Mouse (Mus musculus) right cerebral cortex, postnatal 36 days (tissue): ENCODE data around the gene Myl3.
A peak's percentile ranks its signal among the peaks of the same experiment; 100 is the strongest.

Experiments
- DNase-seq, 2 experiments: peaks; one replicate each; pipeline ENCODE4 v3.0.0; 2022; ENCODE audit warnings: low spot score in 2 of 2, mixed read lengths in 1 of 2

Gene Myl3

GRCm38 (mm10) chr9:110729841-110730240 lies 11.8 kb upstream of the Myl3 start:
- DNase-seq = no peak

- no peak for DNase-seq
Observed at GRCm38 (mm10) chr9:110731859-110732258, 9.8 kb upstream of the Myl3 start.

DNA sequence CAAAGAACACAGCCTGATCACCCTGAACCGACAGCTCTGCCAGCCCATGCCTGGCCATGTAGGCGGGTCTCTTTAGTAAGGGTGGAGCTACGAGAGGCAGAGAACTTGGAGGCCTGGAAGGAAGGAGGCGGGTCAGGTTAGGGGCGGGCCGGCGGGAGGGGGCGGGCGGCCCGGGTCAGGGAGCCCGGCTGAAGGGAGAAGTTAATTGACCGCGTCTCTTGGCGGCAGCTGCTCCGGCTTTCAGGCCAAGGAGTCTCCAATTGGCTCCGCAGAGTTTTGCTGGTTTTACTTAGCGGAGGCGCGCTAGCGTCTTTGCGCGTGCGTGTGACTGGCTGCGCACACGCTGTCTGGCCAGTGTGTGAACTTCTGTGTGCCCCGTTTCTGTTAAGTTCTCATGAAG lies 9.0 kb upstream of the Myl3 start:
- peak in 1 of 2 experiments; percentile 26 for DNase-seq

GRCm38 (mm10) chr9:110733102-110733501 lies 8.6 kb upstream of the Myl3 start:
- DNase-seq = no peak

GRCm38 (mm10) chr9:110734154-110734553 lies 7.5 kb upstream of the Myl3 start:
- no peak for DNase-seq

DNA sequence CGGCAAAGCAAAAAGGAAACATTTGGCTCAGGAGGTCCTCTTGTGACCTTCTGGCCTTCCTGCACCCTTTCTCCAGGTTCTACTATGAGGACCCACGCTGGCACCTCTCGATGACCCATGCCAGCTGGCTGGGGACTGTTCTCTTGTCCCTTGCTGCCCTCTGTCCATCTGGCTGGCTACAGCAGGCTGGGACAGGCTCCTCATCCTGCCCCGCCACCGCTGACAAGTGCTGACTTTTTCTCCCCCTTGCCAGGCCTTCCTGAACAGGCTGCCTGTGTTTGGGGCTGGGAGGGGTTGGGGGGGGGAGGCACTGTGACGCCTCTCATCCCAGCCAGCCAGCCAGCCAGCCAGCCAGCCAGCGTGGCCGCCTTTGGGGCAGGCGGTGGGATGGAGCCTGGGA lies 5.3 kb upstream of the Myl3 start:
- no peak for DNase-seq

- no peak for DNase-seq
Observed at GRCm38 (mm10) chr9:110738054-110738453, 3.6 kb upstream of the Myl3 start.

- DNase-seq = no peak
Observed at GRCm38 (mm10) chr9:110739961-110740360, 1.7 kb upstream of the Myl3 start.

DNA sequence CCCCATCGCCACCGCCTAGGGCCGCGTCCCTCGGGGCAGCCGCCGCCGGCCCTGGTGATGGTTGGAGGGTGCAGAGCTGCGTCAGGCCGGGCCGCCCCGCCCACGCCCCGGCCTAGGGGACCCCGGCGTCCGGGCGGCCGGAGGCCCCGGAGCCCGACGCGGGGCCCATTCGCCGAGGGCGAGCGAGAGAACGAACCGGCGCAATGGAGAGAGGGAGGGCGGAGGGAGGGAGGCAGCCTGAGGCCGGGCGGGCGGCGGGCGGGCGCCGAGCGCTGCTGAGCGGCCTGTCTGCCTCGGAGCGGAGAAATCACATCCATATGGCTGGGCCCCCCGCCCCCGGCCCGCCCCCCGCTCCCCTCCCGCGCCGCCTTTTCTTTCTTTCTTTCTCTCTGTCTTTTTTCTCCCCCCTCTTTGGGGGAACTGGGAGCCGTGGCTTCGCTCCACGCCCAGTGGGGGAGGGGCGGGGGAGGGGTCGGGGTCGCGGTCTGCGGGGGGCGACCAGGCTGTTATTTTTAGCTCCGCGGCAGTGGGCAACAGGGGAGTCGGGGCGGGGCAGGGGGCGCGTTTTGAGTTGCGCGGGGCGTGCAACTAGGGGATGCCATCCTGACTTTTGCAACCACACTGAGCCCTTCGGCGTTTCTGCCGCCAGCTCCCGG lies 762 bp downstream of the Myl3 start:
- DNase-seq = no peak

- DNase-seq = no peak
Observed at GRCm38 (mm10) chr9:110742951-110743455, 1.3 kb downstream of the Myl3 start.

DNA sequence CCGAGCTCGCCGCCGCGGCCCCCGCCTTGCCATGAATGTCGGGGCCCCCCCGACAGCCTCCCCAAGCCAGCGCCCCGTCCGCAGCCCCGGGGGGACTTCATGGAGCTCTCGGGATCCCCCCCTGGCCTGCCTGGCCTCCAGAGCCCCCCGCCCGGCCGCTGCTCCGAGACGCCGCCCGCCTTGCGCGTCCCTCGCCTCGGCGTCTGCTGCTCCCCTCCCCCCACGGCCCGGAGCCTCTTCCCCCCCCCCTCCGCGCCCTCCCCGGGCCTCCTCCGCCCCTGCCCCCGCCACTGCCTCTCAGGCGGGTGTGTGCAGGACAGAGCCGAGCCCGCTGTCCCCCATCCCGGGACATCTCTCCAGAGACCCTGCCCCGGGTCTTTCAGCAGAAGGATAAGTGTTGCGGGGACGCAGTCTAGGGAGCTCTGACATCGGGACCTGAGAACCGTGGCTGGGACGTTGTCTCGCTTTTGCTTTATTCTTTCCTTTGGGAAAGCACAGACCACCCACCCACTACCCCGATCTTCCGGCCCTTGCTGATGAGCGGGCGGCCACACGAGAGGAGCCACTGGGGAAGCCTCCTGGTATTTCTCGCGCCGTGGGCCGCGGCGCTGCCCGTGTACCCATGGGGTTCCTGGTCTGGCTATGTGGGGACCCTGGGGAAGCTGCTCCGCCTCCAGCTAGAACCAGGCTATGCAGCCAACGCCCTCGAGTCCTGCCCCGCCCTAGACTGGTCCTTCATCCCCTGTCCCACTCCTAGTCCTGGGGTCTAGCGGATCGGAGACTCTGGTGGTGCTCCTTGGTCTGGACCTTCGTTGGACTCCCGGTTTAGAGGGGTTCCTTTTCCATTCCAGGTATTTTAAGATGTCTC lies 2.0 kb downstream of the Myl3 start:
- DNase-seq = no peak

DNA sequence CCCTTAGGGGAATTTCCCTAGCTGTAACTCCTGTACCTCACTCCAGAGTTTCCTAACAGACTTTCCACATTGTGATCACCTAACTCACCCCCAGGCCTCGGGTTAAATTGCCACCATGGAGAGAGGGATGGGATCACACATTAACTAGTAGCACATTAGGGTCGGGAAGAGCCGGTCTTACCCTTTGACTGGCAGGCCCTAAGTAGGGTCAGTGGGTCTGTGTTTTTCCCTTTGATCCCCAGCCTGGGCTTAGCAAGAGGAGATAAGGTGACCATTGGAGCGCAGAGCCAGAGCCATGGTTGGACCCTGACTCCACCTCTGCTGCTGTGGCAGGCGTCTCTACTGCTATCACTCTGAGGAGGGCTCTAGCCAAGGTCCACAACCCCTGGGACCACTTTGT lies 4.1 kb downstream of the Myl3 start:
- DNase-seq = no peak

- DNase-seq = no peak
Observed at GRCm38 (mm10) chr9:110746238-110746637, 4.6 kb downstream of the Myl3 start.

DNA sequence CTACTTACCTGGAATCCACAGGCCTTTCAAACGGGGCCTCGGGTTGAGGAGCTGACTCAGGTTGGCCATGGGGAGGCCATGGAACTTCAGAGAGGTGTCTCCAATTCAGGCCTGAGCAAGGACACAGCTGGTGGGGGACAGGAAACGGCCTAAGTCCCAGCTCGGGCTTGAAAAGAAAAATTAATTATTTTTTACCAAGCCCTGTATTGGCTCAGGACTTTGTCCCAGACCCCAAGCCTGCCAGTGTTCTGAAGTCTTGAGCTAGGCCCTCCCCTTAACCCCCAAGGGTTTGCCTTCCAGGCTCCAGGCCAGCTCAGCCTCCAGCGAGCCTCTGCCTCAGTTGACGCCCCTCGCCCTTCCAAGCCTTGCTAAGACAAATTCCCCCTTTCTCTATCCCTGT lies 5.3 kb downstream of the Myl3 start, which contains the start of gene Pth1r:
Pth1r (minus strand) TSS at position 185 of the 400 bp plus-strand sequence.
- no peak for DNase-seq

GRCm38 (mm10) chr9:110748451-110748850 lies 6.8 kb downstream of the Myl3 start:
- DNase-seq = no peak

- no peak for DNase-seq
Observed at GRCm38 (mm10) chr9:110750404-110751187, 8.9 kb downstream of the Myl3 start.

DNA sequence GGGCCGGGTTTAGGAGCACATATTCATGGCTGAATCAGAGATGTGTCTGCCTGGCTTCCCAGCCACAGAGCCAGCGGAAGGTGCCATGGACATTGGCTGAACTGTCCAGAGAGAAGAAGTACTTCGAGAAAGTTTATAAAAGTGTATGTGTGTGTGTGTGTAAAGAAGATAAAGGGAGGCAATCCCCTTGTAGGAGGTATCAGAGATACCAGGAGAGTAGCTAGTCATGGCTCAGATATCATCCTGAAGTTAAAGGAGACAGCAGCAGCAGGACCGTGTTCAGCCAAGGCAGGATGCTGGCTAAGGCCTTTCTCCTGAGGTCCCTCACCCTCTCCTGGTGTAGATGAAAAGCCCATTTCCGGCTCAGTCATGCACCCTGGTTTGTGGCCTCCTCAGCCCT lies 9.8 kb downstream of the Myl3 start:
- DNase-seq = no peak

DNA sequence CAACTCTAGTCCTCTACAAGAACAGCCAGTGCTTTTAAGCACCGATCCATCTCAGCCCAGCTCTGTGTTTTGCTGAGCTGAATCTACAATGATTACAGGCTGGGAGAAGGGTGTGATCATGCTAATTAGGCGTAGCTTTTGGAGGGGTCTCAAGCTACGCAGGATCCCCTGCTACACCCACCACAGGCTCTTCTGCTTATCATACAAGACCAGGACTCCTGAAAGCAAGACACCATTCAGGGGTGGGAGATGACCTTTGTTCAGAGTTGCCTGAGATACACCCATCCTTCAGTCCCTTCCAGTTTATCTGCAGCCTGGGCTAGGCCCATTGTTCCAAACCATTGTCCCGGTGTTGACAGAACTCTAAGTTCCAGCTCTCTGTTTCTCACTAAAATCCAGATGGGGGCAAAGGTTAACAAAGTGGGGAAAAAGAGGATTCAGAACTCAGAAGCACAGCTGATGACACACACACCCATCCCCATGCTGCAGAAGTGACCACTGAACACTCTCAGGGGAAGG lies 11.3 kb downstream of the Myl3 start:
- DNase-seq = no peak

DNA sequence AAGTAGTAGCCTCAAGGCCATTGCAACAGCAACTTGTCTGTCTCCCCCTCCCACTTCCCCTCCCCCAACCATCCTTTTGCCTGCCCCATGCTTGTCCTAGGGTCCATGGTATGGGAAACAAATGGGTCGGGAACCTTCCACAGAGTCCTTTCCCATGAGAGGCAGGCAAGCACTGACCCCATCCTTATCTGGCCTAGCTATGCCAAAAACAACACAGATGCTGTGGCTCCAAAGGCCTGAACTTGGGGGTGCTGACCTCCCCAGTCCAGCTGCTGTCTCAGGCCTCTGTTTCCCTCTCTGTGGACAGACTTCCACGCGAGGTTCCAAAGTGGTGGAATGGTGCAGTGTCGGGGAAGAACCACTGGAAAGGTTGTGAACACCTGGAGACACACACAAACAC lies 12.1 kb downstream of the Myl3 start:
- no peak for DNase-seq

GRCm38 (mm10) chr9:110757816-110758215 lies 16.2 kb downstream of the Myl3 start:
- no peak for DNase-seq

- DNase-seq = peak; percentile 16 to 23
Observed at GRCm38 (mm10) chr9:110758605-110759004, 16.9 kb downstream of the Myl3 start.

- DNase-seq = no peak
Observed at GRCm38 (mm10) chr9:110759265-110759664, 17.6 kb downstream of the Myl3 start.
